Mouse (Mus musculus) embryo, embryonic 11 days (tissue): ENCODE data around the gene Adora3.
A peak's percentile ranks its signal among the peaks of the same experiment; 100 is the strongest.

Source experiments
- DNase-seq: peaks from one replicate; pipeline ENCODE4 v3.0.0-alpha.2; 2015

The Adora3 gene

DNA sequence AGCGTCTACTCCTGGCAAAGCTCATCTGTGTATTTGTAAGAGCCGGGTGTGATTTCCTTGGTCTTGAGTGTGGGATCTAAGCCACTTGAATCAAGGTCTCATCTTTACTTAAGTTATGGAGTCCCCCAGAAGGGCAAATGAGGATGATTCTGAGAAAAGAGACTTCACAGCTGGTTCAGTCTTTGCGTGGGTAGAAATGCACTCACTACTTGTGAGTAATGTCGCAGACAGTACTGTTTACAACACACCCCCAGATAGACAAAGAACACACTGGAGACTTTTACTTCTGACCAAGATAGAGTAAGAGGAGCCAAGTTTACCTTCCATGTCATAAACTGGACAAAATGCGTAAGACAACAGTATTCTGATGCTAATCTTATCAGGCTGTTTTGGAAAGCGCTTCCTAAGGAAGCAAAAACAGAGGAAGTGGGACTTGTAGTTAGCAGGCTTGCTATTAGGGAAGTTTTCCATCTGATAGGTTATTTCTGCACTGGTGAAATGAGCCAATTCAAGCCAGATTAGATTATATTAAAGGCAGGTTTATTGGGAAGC lies 6.7 kb downstream of the Adora3 start:
- no peak for DNase-seq

DNA sequence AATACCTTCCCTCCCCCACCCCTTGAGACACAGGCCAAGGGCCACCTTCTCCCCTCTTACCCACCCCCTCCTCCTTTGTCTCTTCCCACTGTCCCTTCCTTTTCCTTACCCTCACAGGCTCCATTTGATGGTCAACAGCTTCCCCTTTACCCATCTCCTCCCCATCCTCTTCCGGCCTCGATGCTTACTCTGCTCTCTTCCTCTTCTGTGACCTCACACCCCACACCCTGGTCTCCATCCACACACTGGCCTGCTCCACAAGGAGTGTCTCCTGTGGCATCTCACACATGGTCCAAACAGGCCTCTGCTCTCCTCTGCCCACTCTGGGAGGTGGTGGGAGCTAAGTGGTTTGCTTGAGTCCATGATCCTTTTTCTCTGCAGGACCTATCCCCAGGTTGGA lies 7.3 kb downstream of the Adora3 start:
- no peak for DNase-seq

DNA sequence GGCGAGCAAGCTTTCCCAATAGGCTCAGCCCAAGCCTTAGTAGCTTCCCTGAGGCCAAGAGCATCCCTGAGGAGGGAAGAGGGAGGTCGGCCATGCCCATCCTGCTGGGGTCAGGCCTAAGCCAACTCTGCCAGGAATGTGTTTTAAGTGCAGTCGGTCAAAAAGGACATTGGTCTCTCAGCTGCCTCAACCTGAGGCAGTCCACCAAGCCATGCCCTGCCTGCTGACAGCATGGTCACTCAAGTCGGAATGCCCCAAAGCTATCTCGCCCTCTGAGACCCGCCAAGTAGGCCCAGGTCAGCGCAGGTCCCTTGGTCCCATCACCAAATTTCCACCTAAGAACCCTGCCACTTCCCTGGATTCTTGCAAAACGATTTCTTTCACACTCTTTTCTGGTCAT lies 8.1 kb downstream of the Adora3 start:
- no peak for DNase-seq

DNA sequence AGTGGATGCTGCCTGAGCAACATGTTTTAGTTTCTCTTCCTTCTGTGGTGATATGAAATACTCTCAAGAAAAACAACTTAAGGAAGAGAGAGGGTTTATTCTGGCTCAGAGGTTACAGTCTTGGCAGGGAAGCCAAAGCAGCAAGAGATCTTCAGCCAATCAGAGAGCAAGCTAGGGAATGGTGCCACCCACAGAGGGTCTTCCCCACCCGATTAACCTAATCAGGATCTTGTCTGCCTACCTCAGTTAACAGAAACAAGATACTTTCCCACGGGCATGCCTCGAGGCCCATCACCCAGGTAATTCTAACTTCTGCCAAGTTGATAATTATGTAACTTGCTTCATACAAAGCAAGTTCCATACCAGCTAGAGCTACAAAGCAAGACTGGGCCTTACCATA lies 9.8 kb downstream of the Adora3 start:
- DNase-seq: no peak

DNA sequence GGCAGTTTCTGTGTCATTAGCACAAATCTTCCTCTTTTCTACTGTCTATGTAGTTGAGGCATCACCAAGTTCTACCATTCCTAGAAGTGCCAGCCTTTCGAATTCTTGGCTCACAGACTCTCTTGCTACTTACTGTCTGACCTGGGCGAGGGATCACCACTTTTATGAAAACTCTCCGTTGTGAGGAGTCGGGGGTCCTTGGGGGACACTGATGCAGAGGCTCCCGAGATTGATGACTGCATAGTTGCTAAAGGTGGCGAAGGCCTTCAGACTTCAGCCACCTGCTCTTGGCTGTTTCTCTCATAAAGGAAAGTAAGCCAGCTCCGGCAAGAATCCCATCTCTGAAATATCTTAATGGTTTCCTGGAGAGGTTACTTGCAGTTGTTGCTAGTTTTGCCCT lies 11.4 kb downstream of the Adora3 start:
- no peak for DNase-seq

DNA sequence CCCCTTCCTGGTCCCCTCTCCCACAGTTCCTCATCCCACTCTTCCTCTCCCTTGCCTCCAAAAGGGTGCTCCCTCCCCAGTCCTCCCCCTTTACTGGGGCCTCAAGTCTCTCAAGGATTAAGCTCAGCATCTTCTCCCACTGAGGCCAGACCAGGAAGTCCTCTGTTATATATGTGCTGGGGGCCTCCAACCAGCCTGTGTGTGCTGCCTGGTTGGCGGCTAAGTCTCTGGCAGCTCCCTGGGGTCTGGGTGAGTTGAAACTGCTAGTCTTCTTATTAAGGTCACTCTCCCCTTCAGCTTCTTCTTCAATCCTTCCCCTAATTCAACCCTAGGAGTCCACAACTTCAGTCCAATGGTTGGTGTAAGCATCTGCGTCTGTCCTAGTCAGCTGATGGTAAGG lies 12.5 kb downstream of the Adora3 start:
- DNase-seq: no peak

DNA sequence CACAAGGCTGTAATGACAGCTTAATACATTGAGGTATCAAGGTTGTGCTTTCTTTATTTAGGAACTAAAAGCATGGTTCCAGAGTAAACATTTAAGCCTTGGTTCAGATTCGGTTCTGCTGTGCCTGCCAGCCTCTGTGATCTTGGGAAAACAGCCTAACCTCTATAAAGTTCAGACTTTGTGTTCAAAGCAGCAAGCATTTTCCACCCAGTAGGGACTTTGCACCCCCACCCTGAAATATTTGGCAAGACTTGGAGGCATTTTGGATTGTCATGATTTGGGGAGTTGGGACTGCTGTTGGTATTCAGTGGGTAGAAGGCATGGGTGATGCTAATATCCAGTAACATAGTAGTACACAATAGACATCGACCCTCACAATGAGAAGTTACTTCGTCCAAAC lies 18.3 kb downstream of the Adora3 start:
- DNase-seq: no peak

DNA sequence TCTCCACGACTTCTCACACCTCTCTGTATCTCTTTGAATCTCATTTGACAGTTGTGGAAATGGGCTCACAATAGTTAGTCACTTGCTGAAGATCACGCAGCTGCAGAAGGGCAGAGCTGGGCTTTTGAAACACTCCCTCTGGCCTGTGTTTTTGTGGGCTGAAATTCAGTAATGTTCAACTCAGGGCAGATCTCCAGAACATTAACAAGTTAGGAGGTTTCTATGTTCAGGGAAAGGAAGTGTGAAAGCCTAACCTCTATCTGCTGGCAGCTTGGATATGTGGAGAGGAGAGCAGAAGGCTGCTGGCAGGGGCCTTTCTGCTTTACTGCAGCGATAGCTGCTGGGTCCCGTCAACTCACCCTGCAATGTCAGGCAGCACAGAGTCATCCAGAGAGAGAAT lies 19.6 kb downstream of the Adora3 start:
- DNase-seq: no peak

DNA sequence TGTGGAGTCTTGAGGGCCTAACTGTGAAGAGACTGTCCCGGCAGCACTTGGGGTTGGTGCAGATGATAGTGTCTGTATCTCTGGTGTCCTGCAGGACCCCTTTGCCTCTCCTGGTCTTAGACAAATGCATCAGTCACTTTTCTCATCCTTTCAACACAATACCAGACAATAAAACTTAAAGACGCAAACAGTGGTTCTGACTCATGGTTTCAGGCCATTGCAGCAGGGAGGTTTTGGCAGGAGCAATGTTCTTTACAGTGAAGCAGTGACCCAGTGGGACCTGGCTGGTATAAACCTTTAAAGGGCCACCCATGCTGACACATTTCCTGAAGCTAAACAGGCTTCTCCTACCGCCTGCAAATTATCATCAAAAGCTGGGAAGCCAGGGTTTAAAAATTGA lies 20.5 kb downstream of the Adora3 start:
- no peak for DNase-seq

DNA sequence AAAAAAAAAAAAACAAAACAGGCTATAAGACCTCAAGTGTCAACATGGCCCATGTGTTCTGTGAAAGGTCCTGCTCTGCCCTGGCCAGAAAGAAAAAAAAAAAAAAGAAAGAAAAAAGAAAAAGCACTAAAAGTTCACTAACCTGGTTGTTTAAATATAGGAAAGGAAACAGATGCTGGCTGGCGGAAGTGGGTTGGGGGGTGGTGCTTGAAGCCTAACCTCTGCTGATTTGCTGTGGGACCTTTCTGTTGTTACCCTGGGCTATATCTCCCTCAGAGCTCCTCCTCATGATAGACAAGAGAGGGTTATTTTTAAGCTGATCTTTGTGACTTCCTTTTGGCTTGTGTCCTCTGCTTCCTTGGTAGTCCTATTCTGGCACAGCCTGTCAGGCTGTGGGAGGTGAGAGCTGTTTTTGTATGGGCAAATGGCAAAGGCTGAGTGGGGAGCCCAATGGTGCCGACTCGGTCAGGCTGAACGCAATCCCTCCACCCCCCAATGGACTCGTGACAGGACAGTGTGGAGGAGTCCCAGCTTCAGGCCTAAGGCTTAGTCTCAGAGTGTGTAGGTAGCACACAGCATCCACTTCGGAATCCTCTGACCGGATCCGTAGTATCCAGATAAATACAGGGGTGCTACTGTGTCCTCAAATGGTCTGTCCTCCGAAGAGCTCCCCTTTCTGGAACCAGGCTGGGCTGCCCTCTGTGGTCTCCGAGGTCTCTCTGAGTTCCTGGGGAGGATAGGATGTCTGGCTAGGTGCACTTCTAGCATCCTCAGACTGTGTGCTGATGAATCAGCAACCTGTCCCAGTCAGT lies 21.3 kb downstream of the Adora3 start:
- DNase-seq: no peak

DNA sequence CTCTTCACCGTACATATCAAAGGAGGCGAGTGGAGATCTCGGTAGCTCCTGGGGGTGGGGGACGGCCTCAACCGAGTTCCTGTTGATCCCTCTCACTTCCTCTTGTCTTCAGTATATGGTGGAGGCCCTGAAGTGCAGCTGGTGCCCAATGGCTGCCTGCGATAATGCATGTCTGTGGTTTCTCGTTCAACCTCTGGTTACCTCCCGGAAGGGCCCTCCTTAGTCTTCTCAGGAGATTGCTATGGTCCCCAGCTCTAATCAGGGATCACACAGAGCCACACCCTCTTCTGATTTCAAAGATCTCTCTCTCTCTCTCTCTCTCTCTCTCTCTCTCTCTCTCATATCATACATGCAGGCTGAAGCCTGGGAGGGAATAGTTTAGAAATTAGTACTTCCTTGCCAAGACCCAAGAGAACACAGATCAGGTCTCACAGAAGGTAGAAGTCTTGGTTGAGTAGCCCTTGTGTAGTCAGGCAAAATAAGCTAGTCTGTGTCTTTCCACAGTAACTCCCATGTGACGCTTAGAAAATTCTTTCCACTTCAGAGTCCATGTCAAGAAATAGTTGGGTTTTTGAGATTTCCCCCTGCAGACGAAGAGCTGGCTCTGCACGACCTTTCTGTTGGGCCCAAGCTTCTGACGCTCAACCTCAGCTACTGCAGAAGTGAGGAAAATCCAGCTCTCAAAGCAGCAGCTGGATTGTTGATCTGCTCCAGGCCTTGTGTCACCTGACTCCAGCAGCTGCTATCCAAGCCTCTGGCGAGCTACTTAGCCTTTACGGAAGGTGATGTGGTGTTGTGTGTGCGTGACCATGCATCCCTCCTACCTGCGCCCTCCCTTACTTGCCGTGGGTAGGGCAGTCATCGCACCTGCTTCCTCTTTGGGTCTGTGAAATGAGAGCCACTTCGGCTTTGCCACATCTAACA lies 22.2 kb downstream of the Adora3 start:
- DNase-seq: no peak

DNA sequence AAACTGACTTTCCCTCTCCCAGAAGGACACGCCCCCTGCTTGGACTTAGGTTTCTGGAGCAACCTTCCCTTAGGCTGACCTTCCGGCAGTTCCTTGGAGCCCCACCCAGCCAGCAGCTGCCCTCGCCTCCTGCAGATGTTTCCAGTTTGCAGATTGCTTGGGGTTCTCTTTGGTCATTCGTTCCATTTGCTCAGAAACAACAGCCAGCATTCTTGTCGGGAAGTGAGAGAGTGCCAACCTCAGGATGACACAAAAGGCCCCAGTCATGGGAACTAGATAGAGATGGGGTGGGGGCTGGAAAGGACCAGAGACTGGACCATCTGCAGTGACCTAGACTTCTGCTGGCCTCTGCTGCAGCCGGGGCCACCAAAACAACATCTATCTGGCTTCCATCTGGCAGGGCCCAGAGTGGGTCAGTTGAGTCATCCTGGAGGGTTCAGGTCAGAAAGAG lies 23.3 kb downstream of the Adora3 start:
- DNase-seq: peak; percentile 54

DNA sequence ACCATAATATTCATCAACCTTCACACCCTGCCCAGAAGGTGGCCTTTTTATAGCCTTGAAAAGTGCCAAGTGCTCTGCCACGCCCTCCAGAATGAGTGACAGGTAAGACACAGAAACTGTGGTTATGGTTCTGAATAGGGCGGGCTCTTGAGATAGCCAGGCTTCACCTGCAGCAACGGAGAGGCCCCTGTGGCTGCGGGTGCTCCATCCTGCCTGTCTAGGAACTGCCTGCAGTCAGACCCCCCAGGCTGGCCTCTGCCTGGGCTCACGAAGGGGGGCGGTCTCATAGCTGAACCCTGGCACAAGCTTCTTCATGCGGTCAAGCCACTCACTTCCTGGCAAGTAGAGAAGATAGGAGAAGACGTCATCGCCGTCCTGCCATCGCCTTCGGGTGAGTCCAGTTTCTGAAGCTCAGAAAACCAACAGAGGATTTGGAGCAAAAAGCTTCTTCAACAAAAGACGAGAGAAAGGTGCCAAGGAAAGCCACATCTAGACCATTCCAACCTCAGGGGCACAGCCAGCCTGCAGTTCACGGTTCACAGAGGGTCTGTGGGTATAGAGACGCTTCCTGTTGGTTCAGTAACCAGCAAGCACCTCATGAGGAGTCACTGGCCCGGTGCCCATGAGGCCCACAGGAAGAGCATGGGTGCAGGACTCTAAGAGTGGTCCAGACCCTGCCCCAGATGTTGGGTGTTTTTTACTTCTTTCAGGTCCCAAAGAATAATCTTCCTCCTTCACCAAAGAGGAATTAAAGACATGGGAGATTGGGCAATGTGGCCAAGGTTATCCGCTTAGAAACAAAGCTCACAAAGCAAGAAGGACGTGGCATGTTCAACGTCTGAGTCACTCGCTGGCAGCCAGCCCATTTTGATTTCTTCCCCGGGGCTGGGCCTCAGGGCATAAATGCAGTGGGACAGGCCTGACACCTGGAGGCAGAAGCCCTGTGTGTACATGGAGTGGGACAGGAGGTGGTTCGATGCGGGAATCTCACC lies 24.2 kb downstream of the Adora3 start:
- no peak for DNase-seq

DNA sequence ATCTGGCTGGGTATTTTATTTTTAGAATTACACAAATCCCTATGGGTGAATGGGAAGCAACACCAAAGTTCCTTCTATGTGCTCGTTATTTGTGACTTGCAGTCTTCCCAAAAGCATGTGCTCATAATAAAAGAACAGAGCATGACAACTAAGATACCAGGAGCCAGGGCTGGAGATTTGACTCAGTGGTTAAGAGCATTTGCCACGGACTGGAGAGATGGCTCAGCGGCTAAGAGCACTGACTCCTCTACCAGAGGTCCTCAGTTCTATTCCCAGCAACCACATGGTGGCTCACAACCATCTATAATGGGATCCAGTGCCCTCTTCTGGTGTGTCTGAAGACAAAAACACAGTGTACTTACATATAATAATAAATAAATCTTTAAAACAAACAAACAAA lies 26.2 kb downstream of the Adora3 start:
- DNase-seq: no peak

DNA sequence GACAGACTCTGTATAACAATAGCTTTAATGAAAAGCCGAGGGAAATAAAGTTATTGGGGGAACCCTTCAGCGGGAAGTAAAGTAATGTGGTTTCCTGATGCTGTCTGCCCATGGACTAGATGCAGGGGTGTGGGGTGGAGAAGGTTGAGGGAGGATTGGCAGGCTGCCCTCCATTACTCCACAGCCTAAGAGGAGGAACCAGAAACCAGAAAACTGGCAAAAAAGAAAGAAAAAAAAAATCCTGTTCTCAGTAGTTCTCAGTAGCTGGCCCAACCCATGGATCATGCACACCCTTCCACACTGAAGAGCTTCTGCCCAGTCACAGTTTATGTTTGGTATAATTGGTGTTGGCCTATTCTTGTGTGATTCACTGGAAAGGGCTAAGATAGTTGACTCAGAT lies 27.7 kb downstream of the Adora3 start:
- DNase-seq: no peak

DNA sequence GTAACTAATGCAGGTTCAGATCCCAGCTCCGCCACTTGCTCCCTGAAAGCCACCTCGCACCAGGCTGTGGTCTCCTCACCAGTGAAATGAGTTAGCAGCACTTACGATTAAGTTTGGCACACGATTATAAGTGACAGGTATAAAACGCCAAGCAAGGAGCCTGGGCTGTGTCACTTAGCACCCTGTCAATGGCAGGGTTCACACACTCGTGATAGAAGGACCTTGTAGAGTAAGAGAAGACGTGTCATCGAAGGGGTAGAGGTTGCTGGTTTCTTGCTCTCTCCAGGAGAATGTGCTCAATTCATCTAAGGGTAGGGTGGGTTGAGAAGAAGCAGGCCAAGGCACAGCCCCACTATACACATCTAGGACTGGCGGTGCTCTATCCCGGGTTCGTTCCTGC lies 28.2 kb downstream of the Adora3 start:
- DNase-seq: no peak

DNA sequence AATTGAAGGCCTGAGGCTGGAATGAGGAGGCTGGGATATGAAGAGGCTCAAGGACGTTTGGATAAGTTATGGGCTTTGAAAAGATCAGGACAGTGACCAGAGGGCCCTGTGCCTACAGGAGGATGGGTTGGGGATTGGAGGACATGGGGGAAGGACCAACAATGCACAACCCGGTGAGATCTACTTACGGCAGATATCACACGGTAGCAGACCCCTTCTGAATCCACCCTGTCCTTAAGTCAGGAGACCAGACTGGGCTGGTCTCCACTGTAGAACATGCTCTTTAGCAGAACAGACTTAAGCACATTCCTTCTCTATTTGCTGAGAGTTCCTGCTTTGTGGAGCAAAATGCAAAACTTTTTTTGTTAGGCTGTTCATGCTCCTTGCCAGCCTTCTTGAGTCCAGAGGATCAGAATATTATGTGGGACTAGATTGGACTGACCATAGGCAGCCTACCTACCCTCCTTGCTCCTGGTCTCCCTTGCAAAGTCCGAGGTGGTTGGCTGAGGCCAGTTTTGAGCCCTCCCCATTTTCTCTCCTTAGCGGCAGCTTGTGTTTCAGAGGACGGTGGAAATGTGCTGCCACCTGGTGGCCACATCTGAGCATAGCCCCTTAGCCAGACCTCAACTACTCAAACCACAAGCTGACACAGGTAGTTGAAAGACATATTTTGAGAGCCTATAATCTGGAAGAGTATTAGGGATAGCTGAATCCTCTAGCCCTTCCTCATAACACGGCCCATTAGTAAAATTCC lies 28.9 kb downstream of the Adora3 start:
- DNase-seq: peak; percentile 83

DNA sequence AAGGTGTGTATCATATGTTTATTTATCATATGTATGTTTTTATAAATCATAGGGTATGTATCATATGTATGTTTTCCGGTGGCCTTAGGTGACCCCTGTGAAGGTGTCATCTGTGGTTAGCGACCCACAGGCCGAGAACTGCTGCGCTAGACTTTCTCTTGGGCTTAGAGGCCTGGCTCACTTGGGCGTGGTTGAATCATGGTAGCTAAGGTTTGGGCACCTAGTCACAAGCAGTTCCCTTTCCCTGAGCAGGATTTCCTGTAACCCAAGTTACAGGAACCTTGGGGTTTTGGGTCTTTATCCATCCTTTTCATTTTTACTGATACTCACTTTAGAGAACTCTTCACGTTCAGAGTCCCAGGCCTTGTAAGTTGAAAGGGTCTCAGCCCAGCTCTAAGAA lies 29.6 kb downstream of the Adora3 start:
- DNase-seq: no peak

DNA sequence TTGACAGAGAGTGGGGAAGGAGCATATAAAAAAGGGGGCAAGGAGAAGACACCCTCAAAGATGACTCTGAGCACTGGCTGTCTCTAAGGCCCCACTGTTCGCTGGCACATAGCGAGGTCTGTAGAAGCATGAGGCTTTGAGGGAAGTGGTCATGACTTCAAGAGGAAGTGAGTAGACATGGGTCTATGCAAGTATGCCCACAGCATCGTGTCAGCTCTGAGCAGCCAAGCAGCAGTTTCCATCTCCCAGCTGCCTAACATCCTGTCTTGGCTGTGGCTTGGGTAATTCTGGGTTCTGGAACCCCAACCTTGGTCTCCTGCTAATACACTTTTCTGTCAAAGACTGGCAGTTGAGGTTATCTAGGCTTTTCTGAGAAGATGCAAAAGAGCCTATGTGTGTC lies 30.1 kb downstream of the Adora3 start:
- DNase-seq: no peak

DNA sequence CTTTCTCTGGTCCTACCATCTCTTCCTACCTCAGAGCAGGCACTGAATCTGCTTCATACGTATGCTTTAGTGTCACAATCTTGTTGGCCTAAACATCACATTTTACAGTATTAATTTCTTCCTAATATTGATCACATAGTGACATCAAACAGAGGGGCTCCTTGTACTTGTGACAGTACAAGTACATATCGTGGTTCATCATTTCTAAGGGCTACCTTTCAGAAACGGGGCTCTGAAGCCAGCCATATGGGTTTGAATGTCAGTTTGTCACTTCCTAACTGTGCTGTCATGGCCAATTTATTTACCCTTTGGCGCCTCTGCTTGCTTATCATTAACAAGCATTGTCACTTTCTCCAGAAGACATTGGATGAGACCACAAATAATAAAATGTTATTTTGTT lies 30.8 kb downstream of the Adora3 start:
- no peak for DNase-seq

DNA sequence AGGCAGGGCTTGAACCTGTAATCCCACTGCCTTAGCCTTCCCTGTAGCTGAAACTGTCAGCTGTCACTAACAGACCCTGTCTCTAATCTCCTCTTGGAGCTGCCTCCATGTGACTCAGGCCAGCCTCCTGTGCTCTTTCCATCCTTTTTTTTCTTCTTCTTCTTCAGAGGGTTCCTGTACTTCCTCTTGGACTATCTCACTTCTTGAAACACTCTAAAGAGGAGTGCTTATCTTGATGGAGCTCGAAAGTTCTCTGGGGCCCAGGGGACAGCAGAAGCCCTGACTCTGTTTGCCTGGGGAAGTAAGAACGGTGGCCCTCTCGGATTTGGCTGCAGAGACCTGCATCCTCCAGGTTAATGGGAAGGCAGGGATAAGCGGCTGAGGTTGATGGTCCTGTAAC lies 33.6 kb downstream of the Adora3 start:
- no peak for DNase-seq

DNA sequence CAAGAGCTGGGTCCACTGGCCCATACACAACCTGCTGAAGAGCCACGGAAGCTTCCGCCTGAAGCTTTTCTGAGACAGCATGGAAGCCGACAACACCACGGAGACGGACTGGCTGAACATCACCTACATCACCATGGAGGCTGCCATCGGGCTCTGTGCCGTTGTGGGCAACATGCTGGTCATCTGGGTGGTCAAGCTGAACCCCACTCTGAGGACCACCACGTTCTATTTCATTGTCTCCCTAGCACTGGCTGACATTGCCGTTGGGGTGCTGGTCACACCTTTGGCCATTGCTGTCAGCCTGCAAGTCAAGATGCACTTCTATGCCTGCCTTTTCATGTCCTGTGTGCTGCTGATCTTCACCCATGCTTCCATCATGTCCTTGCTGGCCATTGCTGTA lies 34.1 kb downstream of the Adora3 start:
- DNase-seq: no peak
